Mouse (Mus musculus): Measurements from ENCODE around the gene Ncf1.

The Ncf1 gene

GRCm38 (mm10) chr5:134229391-134229790 is at the start of gene Ncf1:
Ncf1 (minus strand) TSS chr5:134229625.
- peak; percentile 66 to 72 for DNase-seq

DNA sequence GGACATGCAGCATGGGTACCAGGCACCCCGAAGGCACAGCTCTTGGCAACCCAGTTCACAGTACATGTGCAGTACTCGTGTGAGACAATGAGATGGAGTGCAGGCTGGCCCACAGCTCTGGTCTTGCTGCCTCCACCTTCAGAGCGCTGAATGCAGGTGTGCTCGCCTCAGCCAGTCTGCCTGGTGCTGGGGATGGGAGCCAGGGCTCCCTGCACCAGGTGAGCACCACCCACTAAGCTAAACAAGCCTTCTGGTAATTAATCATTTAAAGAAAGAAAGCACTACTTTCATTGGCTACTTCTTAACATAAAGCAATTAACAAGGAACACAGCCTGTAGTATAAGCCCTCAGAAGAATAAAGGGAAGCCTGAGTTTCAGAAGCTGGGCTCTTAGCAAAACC is 47.7 kb upstream of the Ncf1 start:
- DNase-seq: no peak

DNA sequence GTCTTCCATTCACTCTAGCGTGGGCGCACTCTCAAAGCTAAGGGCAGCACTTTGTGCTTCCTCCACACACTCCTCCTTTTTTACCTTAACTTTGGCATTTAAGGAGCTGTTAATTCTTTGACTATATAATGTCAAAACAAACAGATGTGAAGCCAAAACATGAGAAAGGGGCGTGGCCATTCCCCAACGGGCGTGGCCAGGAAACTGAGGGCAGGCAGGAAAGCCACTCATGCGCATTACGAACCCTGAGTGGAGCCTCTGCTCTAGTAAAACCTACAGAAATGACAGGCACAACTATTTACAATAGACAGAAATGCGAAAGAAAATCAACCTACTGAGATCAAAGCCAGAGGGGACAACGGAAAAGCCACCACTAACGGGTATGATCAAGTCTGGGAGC is 46.1 kb upstream of the Ncf1 start:
- DNase-seq: peak in 1 of 2 experiments; percentile 12

- no peak for DNase-seq
These were observed 45.6 kb upstream of the Ncf1 start for GRCm38 (mm10) chr5:134275021-134275420.

GRCm38 (mm10) chr5:134273761-134274160 is 44.3 kb upstream of the Ncf1 start:
- DNase-seq: no peak

- no peak for DNase-seq
These were observed 43.3 kb upstream of the Ncf1 start for GRCm38 (mm10) chr5:134272761-134273160.

DNA sequence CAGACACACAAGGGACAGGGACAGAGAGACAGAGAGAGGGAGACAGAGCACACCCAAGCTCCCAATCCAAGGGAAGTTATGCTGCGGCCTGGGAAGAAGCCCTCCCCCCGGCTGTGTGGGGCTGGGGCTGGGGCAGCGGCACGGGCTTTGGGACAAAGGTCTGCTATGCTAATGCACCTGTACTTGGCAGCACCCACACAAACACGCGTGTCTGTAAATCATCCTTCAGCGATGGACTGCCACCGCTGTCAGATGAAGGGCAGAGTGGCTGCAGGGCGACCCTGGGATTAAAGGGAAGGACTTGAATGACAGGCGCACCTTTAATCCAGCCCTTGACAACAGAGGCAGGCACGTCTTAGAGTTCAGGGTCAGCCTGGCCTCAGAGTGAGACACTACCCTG is 42.0 kb upstream of the Ncf1 start:
- DNase-seq: no peak

GRCm38 (mm10) chr5:134270566-134270965 is 41.1 kb upstream of the Ncf1 start:
- DNase-seq: no peak

- DNase-seq: no peak
These were observed 40.3 kb upstream of the Ncf1 start for GRCm38 (mm10) chr5:134269751-134270150.

- DNase-seq: no peak
These were observed 39.3 kb upstream of the Ncf1 start for GRCm38 (mm10) chr5:134268751-134269150.

GRCm38 (mm10) chr5:134266404-134266803 is 37.0 kb upstream of the Ncf1 start:
- DNase-seq: peak; percentile 23 to 31

DNA sequence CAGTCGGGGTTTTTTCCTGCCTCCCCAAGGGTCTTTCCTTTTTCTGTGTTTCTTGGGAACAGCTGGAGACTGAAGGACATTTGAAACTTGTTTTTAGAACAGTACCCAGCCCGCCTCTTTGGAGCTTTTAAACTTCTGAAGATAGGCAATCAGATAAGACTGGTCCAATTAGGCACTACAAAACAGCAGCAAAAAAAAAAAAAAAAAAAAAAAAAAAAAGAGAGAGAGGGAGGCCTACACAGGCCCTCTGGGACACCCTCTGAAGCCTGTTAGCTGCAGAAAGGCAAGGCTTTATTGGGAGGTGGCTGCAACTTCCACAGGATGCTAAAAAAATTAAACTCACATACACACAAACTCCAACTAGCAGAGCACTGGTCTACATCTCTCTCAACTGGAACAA is 36.5 kb upstream of the Ncf1 start:
- no peak for DNase-seq

GRCm38 (mm10) chr5:134260001-134260636 is 30.7 kb upstream of the Ncf1 start:
- DNase-seq: no peak

GRCm38 (mm10) chr5:134258934-134259333 is 29.5 kb upstream of the Ncf1 start:
- no peak for DNase-seq

GRCm38 (mm10) chr5:134258395-134258794 is 29.0 kb upstream of the Ncf1 start:
- DNase-seq: no peak

DNA sequence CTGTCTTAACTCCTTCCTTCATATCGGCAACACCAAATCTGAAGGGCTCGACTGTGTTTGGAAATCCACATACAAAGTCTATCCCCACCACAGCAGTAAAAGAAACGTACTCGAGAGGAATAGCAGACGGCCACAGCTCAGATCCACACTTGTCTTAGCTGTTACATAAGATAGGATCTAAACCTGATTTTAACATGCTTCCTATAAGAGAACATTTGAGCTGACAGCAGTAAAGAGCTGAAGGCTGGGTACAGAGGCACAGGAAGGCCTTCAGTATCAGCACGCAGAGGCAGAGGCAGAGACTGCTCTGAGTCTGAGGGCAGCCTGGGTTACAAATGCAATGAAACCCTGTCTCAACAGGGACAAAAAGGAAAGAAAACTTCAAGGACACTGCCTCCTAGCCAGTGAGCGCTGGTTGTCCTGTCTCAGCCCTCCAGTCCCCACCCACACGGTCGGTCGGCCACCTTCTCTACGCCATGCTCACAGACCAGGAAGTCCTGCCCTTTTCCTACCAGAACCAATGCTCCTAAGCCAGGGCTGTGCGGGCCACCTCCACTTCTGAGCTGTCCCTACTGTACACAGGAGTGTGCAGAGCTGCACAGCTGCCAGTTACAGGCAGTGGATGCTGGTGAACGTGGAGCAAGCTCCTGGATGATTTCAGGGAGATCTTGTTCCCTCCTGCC is 28.1 kb upstream of the Ncf1 start:
- no peak for DNase-seq

DNA sequence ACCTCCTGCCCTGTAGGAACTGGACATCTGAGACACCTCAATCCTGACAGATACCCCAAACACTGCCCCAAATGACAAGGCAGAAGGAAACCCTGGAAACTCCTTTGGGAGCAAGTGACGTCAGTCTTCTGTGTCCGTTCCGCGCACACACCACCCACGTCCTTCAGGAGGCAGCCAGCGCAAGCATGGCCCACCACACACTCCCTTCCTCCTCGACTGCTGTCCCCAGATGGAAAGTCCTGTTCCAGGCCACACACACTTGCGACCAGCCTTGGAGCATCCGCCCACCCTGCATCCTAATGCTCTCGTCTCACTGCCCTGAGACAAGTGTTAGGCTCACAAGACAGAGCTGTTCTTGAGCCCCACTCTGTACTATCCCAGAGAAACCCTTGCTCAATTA is 25.9 kb upstream of the Ncf1 start:
- no peak for DNase-seq

DNA sequence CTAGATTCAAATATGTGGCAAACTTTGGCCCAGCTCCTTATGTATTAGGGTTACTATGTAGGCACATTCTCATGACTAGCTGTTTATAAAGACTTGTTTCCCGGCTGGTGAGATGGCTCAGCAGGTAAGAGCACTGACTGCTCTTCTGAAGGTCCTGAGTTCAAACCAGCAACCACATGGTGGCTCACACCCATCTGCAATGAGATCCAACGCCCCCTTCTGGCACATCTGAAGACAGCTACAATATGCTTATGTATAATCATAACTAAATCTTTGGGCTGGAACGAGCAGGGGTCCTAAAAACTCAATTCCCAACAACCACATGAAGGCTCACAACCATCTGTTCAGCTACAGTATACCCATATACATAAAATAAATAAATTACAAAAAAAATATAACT is 24.4 kb upstream of the Ncf1 start:
- peak in 1 of 2 experiments; percentile 42 for DNase-seq

- no peak for DNase-seq
These were observed 21.7 kb upstream of the Ncf1 start for GRCm38 (mm10) chr5:134251083-134251482.

DNA sequence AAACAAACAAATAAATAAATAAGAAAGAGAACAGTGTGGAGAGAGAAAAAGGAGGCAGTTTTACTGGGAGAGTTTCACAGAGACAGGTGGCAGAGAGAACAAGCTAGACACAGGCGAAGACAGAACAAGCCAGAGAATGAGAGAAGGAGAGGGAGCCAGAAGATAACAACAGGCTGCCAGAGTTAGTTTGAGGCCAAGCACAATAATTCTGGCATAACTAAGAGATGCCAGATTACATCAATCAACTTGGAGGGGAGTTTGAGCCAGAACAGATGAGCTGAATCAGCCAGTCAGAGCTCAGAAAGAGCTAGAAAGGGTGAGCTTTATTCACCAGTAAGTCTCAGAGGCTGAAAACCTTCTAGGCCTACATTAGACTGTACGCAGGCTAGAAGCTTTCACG is 21.2 kb upstream of the Ncf1 start:
- no peak for DNase-seq

DNA sequence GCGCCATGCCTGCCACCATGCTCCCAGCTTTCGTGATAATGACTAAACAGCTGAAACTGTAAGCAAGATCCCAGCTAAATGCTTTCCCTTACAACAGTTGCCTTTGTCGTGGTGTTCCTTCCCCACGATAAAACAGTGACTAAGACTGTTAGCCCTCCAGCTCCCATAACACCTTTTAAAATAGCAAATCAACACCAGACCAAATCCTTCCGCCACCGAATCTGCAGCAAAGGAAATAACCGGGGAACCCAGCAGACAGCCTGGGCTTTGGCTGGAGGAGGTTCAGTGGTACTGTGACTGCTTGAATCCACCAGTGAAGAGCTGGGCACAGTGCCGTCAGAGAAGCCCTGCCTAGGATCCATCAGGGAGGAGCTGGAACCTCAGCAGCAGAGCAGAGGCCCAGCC is 19.8 kb upstream of the Ncf1 start:
- DNase-seq: no peak

DNA sequence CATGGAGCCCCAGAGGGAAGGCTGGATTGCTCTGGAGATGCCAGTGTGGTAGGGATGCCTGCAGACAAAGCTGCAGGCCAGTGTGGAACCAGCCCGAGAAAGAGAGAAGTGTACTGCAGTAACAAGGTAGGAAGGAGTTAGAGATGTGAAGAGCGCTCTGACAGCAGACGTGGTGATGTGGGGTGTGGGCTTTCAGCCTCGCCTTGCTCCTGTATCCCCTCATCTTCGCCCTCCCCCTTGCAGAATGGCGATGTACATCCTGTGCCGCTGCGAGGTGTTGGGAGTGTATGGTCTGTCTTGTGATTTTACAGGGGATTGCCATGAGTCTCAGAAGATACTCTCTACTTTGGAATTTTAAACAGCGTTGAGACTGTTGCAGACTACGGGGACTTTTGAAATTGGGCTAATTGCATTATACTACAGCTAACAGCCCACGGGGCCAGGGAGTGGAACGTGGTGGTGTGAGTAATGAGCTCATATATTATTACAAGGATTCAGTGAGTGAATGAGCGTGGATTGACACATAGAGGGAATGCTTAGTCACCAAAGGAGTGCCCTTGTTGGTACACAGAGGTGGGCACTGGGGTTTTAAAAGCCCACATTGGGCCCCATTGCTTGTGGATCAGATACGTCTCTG is 19.3 kb upstream of the Ncf1 start:
- DNase-seq: no peak

DNA sequence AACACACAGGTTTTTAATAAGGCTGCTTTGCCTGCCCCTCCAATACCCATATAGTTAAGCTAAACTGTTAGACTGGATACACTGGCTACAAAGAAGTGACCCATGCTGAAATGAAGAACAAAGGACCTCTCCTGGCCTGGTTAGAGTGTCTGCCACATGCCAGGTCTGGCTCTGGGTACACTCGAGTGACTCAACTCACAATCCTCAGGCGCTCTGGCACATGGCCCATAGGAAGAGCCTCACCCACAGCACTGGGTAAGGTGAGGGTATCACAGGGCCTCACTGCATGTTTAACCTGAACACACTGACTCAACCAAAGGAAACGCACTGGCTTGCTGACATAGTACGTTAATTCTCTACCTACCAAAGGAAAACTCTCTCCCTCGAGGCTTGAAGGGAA is 16.7 kb upstream of the Ncf1 start:
- no peak for DNase-seq

- no peak for DNase-seq
These were observed 15.5 kb upstream of the Ncf1 start for GRCm38 (mm10) chr5:134244890-134245289.

Measured in spleen, adult 18-20 months (tissue).